Mouse (Mus musculus) fat pad, adult 2 months (tissue): ENCODE measurements around the gene Slc12a1.
"Not testable (repeated sequence)": the region's sequence is repeated elsewhere in the genome, so short reads cannot be mapped to it uniquely, and the experiment has no call there.

Source experiments
- DNase-seq: peaks from one replicate; pipeline ENCODE4 v3.0.0-alpha.2; 2011; ENCODE audit warnings: low read depth, low spot score; ENCODE audit errors: extremely low read depth

Slc12a1 gene

DNA sequence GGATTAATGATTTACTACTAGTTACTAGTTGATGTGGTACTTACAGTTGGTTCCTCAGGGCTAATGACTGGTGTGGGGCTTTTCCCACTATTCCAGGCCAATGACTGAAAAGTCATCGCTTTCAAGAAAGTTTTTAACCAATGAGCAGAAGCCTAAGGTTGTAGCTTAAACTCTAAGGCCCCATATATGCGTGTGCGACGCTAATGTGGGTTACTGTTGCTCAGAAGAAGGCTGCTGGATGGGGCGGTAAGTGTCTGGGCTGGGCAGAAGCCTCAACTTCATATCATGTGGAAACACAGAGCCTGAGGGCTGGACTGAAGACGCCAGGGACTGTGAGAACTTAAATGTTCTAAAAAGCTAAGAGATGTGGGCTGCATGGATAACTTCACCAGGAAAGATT, at the start of gene Slc12a1:
Gene Slc12a1 (plus strand): TSS at position 118 of the 400 bp plus-strand sequence.
- DNase-seq, result no peak

DNA sequence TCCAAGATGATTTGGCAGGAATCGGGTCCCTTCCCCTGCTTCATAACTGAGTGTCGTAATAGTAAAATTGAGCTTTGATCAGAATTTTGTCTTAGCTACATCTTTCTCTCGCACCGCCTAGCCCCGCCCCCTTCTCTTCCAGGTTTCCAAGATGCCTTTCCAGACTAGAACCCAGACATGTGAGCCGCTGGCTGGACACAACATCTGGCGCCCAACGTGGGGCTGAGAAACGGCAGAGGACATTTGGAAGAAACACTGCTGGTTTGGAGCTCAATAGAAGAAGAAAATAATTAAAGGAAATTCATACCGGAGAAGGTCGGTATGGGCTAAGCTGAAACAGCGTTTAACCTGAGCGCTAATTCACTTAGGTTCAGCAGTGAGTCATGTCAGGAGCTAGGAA, 47.8 kb upstream of the Slc12a1 start:
- not testable (repeated sequence) for DNase-seq

- not testable (repeated sequence) for DNase-seq
Measured at GRCm38 (mm10) chr2:125106536-125106935, 45.8 kb upstream of the Slc12a1 start.

GRCm38 (mm10) chr2:125119381-125120110, 32.8 kb upstream of the Slc12a1 start:
- no peak for DNase-seq

DNA sequence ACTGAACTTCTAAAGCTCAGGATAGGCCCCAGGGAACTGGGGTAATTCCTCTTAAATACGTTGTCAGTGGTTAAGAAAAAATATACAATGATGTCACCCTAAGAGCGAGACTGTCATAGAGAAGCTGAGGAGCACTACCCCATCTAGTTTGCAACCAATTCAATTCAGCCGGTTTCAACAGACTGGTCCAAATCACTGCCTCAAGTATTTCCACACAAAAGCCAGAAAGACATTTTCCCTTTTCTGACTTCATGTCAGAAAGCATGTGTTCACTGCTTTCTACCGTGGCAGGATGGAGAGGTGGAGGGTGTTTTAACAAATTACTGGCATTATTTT, 30.0 kb upstream of the Slc12a1 start:
- DNase-seq, result no peak

DNA sequence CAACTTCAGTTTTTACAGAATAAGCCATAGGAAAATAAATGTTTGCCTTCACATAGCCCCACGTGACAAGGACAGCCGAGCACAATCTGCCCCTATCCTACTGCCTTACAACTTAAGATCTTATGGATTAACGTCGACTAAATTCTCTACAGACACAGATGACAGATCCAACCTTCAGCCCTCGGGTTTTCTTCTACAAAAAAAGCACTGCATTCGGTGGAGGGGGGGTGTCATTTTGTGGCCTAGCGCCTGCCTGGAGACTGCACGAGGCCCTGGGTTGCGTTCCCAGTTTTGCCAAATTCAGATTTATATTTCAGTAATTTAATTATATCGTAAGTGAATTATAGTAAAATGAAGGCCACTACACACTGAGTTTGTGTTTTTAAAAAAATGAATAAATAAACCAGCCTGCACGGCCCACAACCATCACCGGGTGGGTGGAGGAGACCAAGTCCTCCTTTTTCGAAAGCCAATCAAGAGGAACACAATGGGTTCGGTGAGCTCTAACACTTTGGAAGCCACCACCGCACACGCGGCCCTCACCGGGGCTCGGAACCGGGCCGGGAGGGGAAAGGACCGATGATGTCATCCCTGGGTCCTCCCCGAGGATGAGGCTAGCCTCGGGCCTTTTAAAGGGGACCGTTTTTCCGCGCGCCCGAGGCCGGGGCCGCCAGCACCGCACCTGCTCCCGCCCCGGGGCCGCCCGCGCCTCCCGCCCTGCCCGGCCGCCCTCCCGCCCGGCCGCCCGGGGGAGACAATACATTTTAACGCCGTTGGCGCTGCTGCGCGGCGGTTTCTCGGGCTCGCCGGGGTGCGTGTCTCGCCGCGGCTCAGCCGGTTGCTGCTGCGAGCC, 29.5 kb upstream of the Slc12a1 start:
- no peak for DNase-seq

GRCm38 (mm10) chr2:125123477-125123852, 28.8 kb upstream of the Slc12a1 start, which contains the start of gene Myef2:
Gene Myef2, minus strand, starts transcription at chr2:125123661.
- no peak for DNase-seq

GRCm38 (mm10) chr2:125125824-125126223, 26.5 kb upstream of the Slc12a1 start:
- DNase-seq, result no peak

DNA sequence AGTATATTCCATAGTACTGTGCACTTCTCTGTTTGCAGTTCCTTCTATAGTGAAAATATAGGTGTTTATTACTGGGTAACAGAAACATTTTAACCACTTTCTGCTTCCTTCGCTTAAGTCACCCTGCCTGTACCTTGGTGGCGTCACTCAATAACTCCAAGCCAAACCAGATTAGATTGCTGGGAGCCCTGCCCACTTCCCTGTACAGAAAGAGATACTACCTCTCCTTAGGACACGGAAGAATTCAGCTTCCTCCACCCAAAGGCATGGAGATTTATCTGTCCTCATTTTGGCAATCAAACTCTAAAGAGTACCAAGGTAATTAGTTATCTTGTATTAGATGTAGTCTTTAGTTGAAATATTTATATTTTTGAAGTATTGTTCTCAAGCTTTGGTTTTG, 25.5 kb upstream of the Slc12a1 start:
- no peak for DNase-seq

DNA sequence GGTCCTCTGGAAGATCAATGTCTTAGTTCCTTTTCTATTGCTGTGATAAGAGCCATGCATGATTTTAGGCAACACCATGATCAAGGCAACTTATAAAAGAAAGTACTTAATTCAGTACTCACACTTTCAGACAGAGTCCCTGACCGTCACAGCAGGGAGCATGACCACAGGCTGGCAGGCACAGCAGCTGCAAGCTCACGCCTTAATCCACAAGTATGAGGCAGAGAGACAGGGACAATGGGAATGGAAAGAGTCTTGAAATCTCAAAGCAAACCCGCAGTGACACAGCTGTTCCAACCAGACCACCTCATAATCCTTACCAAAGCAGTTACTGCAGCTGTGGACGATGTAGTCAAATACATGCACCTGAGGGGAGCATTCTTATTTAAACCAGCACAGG, 18.2 kb upstream of the Slc12a1 start:
- no peak for DNase-seq

- no peak for DNase-seq
Measured at GRCm38 (mm10) chr2:125135903-125136811, 16.1 kb upstream of the Slc12a1 start, which contains the start of gene Ctxn2. Gene Ctxn2, plus strand, starts transcription at chr2:125136692.

DNA sequence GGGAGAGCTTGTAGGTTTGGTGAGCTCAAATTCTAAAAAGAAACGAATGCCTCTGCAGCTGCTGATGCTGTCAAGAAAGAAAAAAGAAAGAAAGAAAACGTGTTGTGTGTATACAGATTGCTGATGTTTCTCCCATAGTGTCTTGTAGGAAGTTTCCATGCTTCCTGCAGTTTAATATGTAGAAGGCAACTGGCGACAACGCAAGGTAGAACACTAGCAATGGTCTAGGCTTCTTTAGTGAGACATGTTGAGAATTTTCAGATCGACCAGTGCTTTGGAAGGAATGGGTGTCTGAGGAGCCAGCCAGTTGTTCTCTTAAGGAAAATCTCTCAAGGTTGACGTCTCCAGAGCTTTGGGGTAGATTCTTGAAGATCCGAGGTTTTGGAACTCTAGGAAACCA, 15.5 kb upstream of the Slc12a1 start:
- no peak for DNase-seq

DNA sequence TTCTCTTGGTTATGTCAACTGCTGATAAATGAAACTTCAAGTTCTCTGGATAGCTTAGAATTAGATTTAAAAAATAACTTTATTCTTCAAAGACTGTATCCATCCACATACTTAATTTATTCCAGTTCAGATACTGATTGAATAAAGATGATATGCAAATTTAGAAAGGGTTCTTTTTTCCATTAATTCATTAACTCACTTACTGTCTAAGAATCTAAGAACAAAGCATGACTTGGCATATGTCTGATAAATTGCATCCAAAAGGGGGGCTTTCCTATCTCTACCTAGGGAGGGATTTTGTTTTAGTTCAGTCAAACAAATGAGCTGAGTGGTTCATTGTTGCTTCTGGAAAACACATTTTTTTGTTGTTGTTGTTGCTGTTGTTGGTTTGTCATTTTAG, 10.0 kb upstream of the Slc12a1 start:
- DNase-seq, result no peak

DNA sequence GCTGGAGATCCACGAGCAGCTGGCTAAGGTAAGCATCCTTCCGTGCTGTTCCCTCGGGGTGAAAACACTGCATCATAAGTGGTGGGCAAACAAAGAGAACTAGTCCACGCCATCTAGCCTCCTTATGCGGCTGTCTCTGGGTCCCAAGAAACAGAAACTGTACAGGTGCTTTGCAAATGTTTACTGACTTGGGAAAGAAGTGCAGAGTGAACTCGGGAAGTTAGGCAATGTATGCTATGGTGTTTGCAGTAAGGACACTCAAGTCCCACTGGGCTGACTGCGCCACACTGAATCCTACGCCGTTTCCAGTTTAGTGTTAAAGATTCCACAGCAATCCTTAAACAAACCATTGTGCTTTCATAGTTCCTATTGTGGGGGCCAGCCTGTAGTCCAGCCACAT, 2.0 kb downstream of the Slc12a1 start:
- no peak for DNase-seq

DNA sequence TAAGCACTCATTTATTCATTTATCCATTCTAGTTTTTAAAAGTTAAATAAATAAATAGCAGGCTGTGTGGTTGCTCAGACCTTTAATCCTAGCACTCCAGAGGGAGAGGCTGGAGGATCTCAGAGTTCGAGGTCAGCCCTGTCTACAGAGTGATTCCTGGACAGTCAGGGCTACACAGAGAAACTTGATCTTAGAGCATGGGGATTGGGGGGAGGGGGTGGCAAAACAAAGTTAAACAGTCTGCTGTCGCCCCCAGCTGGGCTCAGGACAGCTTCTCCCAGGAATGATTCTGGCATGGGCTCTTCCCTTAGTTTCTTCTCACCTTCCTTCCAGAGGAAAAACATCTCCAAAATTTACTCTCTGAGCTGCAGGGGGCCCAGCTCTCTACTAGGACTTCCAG, 3.2 kb downstream of the Slc12a1 start:
- no peak for DNase-seq

- no peak for DNase-seq
Measured at GRCm38 (mm10) chr2:125162012-125162470, 9.7 kb downstream of the Slc12a1 start.

- no peak for DNase-seq
Measured at GRCm38 (mm10) chr2:125178225-125178798, 26.0 kb downstream of the Slc12a1 start.

DNA sequence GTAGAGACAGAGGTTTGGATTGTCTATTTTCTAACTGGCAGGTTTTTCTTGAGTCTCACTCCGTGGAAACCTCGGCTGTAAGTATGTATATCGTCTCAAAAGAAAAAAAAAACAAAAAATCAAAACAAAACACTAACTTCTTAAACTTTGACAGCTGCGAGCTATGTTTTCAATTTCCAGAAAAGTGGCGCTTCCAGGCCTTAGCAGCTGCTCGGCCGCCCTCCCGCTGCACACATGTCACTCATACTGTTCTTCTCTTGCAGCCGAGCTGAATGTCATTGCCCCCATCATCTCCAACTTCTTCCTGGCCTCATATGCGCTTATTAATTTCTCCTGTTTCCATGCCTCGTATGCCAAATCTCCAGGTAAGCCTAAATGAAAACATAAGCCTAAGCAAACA, 35.6 kb downstream of the Slc12a1 start:
- no peak for DNase-seq

DNA sequence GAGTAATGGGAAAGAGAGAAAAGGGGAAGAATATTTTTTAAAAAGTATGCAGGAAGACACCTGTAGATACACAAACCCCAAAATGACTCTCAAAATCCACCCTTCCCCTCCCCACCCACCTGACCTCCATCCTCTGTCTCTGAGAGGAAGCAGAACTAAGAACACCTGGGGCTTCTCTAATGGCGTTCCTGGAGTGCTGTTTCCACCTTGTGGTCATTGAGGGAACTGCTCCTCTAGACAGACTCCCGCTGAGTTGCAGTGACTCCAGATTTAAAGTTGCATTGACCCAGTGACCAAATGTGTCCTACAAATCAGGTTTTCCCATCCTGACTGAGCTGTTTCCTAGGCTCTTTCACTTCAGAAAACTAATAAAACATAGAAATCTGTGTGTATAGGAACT, 36.9 kb downstream of the Slc12a1 start:
- no peak for DNase-seq

DNA sequence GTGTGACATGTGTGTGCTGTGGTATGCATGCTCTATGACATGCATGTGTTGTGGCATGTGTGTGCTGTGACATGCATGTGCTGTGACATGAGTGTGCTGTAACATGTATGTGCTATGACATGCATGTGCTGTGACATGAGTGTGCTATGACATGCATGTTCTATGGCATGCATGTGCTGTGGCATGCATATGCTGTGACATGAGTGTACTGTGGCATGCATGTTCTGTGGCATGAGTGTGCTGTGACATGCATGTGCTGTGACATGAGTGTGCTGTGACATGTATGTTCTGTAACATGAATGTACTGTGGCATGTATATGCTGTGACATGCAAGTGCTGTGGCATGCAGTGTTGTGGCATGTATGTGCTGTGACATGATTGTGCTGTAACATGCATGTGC, 40.6 kb downstream of the Slc12a1 start:
- DNase-seq, result no peak

- no peak for DNase-seq
Measured at GRCm38 (mm10) chr2:125196771-125197170, 44.5 kb downstream of the Slc12a1 start.
